Mouse (Mus musculus): ENCODE data around the gene Lnp1. TPM values are rescaled to one million over a fixed set of nuclear protein-coding genes. Genes with fewer than 3 reads are reported as not detected.
"Not testable (repeated sequence)": the region's sequence is repeated elsewhere in the genome, so short reads cannot be mapped to it uniquely, and the experiment has no call there.

The Lnp1 gene
- 1 to 10 TPM; 1.3 to 2.5 TPM for total RNA-seq (2021)
- long read RNA-seq, experiment 1: 0 reads
- long read RNA-seq, experiment 2: 0 reads

DNA sequence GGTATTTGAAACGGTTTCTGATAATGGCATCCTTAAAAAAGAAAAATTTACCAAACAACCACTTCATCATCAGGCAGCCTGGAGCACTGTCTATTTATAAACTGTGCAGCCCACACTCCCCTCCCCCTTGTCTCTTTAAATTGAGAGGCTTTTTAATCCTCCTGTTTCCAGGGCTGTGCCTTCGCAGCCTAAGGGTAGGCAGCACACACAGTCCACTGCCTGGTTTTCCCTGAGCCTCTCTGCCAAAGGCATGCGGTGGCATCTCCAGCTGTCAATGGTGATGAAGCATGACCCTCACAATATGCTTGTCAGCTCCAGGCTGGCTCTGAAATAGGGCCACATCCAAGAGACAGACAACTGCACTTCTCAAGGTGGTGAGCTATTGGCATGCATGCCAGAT lies at the start of gene Lnp1:
TSS of gene Lnp1 (minus strand) at position 39 of the 400 bp plus-strand sequence.
- peak; percentile 17 to 24 for DNase-seq (ENCODE audit: low spot score in 2 of 2)

DNA sequence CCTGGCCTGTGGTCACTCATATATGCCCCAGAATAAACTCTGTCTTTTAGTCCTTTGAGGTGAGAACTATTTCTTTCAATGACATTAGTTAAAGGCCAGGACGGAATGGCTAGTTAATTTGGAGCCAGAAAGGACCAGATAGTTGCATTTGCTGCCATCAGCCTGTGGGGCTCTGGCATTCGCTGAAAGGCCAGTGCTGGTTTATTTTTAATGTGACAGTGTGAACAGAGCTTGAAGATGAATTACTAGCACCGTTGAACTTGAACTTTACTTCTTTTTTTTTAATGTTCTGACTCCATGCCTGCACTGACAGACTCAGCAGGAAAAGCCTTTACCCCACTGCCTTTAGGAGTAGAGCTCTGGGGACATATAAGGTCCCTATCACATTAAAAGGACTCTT lies 46.8 kb upstream of the Lnp1 start:
- no peak for DNase-seq (ENCODE audit: low spot score in 2 of 2)
- intact Hi-C loops (cut with DNase I): no loop called here

More for the DNA sequence above, at the start of gene Lnp1:
- intact Hi-C loops (cut with DNase I): loop anchor here (10.0 kb wide), 1 partner anchor 123 kb away; no protein-coding TSS in a partner anchor

DNA sequence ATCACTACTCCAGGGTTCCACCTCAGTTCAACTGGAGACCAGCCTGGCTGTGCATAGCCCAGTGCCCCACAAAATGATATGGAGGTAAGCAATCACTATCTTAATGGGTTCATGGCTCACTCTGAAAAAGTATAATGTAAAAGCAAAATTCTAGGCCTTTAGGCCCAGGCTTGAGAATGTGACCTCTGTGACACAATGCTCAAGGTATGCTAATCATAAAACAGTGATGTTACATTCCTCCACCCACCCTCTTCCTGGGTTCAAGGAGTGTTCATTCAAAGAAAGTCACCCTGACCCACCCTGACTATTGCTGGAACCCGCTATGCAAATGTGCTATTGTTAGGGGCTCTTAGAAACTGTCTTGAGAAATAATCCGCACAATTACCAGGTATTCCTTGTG lies 30.4 kb upstream of the Lnp1 start:
- DNase-seq (ENCODE audit: low spot score in 2 of 2); intact Hi-C loops (cut with DNase I): not testable (repeated sequence)

DNA sequence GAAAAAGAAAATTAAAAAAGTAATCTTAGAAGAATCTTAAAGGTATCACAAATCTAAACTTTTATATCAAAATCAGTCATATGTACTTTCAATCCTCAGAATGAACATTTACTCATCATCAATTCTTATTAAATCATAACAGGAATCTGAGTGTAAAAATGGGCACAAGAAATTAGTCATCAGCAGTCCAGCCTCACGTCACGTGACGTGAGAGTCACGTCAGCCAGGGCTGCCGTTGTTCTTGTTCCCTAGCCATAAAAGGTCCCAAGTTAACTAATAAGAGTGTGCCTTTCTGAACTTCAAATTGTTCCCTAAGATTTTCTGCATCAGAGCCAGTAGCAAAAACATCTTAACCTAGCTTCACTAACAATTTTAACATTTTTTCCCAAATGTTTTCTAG lies 21.2 kb upstream of the Lnp1 start:
- intact Hi-C loops (cut with DNase I): no loop called here
- no peak for DNase-seq (ENCODE audit: low spot score in 2 of 2)

DNA sequence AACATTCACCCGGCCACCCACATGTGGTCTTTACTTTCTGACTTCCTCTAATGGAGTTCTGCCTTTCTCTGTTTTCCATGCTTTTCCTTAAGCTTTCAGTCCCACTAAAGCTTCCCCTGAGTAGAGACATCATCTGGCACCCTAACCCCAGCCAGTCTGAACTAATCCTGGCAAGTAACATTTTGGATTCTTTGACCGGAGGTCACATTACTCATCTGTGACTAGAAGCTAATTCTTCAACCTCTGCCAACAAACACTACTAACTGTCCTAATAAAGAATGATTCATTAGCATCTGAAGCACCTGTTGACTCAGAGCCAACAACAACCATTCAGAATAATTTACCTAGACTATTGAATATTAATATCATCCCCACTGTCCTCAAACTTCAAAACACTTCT lies 14.5 kb upstream of the Lnp1 start:
- no peak for DNase-seq (ENCODE audit: low spot score in 2 of 2)
- intact Hi-C loops (cut with DNase I): no loop called here

DNA sequence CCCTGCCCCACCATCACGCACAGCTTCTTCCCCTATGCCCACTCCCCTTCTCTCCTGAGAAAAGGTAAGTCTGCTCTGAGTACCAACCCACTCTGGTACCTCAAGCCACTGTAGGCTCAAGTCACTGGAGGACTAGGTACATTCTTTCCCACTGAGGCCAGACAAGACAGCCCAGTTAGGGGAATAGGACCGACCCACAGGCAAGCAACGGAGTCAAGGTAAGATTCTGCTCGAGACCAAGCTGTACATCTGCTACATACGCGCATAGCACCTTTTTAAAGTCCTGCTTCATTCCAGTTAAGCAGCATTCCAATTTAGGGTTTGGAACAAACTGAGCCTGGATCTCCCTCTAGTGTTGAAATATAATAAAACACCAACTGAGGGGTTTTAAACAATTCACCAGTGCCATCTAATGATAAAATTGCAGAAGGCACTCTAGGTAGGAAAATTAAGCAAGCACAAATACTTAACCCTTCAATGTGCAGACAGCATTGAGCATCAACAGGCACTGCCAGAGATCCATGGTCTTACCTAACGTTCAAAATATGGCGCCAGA lies 7.7 kb downstream of the Lnp1 start:
- peak; percentile 29 to 78 for DNase-seq (ENCODE audit: low spot score in 2 of 2)
- intact Hi-C loops (cut with DNase I): loop anchor here (1.0 to 10.0 kb wide), 2 partner anchors 115 to 148 kb away; no protein-coding TSS in a partner anchor

DNA sequence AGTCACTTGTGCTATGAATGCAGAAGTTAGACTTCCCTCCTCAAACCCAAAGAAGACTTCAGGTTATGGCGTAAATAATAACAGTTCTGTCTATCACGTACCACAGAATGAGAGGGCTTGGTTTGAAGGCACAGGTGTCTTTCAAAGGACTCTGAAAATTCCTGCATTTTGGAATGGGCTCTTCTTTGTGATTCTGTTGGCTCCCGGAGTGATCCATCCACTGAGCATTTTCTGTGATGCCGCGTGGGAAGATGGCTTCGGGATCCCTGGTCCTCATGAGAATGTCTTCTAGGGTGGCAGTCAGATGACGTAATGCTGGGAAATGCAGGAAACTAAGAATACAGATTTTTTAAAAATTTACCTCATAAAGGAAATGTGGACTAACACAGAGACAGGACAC lies 10.6 kb downstream of the Lnp1 start:
- no peak for DNase-seq (ENCODE audit: low spot score in 2 of 2)
- intact Hi-C loops (cut with DNase I): no loop called here

DNA sequence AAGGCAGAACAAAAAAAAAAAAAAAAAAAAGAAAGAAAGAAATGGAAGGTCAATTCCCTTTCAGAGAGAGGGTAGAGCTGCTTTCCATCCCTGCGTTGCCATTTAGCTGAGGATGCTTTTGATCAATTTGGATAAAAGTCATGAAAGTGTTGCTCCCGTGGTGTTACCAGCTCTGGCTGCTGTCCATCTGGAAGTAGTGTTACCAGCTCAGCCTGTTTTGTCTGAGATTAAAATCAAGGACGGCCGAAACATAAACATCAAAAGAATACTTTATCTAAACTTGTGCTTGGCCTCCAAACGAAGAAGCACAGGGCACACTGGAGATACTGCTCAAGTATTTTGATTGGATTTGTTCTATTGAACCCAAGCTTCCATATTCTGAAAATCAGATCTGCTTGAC lies 18.9 kb downstream of the Lnp1 start:
- no peak for DNase-seq (ENCODE audit: low spot score in 2 of 2)
- intact Hi-C loops (cut with DNase I): no loop called here

DNA sequence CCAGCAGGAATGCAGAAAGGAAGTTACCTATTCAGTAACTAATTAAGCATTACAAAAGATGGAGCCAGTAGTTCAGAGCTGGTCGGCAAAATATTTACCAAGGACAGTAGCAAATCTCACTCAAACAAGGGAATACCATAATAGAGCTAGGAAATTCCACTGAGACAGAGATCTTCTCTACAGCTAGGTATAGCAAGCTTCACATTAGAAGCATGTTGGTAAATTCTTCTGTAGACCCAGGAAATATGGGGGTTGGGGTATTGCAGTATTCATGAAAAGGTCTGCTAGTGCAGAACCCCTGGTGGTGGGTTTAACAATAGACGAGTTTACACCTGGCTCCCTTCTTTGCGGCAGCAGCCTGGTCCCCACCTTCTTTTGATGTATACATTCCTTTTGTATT lies 25.7 kb downstream of the Lnp1 start:
- intact Hi-C loops (cut with DNase I); DNase-seq (ENCODE audit: low spot score in 2 of 2): not testable (repeated sequence)

DNA sequence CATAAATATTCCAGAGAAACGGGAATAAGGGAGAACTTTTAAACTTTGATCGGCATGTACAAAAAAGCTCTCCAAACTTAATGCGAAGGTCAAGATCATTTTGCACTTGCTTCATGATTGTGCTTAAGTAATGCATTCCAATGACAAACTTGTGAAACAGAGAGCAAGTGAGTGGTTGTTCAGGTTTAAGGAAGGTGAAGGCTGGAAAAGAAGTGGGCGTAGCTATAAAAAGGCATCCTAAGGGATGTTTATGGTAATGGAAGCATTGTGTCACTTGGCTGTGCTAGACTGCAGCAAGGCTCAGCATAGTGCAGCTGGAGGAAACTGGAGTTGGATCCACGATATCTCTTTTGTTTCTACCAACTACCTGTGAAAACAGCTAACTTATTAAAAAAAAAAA lies 36.3 kb downstream of the Lnp1 start:
- intact Hi-C loops (cut with DNase I): no loop called here
- no peak for DNase-seq (ENCODE audit: low spot score in 2 of 2)

DNA sequence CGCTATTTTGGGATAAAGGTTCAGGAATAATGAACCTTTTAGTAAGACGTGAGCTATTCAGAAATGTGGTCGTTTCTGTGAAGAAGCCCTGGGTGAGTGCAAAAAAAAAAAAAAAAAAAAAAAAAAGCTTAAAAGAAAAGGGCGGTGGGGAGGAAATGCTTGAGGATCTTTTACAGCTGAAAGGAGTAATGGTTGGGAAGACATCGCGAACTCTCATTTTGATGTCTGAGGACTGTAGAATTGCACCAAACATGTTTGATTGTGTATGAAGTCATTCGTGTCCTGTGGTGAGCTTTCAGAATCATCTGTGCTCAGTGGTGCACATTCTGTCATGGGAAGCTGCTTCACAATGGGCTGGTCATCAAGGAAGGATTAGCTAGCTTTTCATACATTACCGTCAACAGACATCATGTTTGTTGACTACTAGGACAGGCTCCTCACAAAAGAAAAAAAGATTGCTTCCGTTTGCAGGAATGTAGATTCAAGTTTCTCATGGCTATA lies 41.2 kb downstream of the Lnp1 start:
- no peak for DNase-seq (ENCODE audit: low spot score in 2 of 2)
- intact Hi-C loops (cut with DNase I): no loop called here

DNA sequence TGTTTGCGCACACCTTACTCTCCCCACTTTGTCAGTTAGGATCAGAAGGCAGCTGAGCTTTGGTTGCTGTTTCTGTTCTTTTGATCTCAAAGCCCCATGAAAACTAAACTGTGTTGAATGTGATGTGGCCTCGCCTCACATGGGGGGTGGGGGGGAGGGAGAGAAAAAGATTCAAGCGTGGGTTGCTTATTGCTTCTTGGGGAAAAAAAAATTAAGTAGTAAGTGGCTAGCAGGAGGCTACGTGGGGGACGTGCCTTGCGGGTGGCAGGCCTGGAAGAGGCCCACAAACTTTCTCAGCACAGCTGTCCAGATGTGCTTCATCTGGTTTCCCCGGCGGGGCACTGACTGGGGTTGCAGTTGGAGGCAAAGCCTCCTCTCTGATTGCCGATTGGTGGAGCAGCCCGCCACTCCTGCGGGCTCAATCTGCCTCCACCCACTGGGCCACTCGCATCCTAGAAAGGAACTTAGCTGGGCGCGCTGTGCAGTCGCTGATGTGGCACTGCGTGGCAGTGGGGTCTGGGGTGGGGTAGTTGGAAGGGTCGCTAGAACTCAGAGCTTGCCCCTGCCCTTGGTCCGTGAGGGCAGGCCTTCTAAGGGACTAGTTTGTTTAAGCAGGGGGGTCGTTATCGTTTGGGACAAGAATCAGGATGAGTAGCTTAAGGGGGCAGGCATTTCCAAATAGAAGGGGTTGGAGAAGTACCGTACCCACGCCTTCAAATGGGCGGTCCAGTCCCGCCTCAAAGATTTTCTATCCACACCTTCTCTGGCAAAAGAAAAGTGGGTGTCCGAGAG lies 41.8 kb downstream of the Lnp1 start, which contains the start of gene Tmem45a:
TSS of gene Tmem45a (minus strand) at position 343 of the 792 bp plus-strand sequence.
- intact Hi-C loops (cut with DNase I): no loop called here
- peak; percentile 78 to 80 for DNase-seq (ENCODE audit: low spot score in 2 of 2)

DNA sequence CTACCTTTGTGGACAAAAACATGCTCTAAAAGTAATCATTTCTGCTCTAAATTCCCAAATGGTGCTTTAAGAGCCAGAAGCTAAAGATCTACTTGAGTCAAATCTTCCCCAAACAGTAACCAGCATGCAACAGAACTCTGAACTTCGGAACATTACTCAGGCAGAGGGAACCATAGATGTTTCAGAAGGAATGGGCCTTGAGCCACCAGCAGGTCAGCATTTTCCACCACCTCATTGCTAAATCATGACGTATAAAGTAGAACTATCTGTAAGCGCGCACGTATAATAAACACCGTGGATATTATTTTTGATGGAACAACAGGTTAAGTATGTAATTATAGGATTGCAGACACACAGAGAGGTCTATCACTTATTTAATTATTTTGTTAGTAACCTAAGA lies 43.0 kb downstream of the Lnp1 start:
- intact Hi-C loops (cut with DNase I): no loop called here
- no peak for DNase-seq (ENCODE audit: low spot score in 2 of 2)

DNA sequence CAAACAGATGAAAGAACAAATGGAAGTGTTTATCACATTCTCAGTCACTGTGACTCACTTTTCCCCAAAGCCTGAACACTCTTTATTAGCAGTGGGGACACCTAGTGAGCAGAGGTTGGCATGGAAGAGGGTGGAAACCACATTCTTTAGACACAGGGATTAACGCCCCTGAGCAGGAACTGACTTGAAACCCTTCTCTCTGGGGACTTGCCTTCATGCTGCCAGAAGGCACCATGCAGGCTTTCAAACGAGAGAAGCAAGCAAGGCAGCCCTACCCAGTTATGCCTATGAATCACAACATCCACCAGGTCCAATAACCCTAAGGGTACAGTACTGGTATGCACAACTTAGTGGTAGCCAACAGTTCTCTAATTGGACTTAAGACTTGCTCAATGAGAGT lies 54.5 kb downstream of the Lnp1 start:
- intact Hi-C loops (cut with DNase I): no loop called here
- no peak for DNase-seq (ENCODE audit: low spot score in 2 of 2)

DNA sequence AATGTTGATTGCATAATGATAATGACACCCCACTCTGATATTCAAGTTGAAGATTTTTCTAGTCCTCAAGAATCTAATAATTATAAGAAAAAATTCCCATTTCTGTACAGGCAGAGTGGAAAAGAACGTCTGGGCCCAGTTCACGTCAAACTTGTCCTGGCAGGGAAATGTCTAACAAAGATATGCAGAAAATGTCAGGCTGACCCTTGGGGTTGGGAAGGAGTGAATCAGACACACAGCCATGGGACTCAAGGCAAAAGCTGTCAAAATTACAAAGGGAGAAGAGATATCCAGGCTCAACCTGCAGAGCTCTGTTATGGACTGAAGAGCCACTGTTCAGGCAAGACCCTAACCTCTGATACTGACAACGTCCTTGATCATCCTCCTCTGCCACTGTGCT lies 57.4 kb downstream of the Lnp1 start:
- intact Hi-C loops (cut with DNase I): no loop called here
- no peak for DNase-seq (ENCODE audit: low spot score in 2 of 2)

DNA sequence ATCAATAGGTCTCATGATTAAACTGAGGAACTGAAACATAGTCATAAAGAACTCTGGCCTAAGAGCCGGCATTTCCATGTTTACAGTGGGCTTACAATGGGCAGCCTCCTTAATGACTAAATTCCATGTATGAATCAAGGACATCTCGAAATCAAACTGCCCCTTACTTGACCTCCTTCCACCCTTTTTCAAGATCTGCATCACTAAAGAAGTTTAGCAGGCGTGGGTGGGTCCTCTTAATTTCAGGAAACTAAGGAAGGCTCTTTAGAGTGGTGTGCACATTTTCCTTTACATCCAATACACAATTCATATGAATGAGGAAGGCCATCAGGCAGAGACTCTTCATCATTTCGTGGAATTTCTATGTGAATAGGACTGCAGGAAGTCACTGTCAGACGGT lies 59.5 kb downstream of the Lnp1 start:
- intact Hi-C loops (cut with DNase I): no loop called here
- DNase-seq (ENCODE audit: low spot score in 2 of 2): no peak

DNA sequence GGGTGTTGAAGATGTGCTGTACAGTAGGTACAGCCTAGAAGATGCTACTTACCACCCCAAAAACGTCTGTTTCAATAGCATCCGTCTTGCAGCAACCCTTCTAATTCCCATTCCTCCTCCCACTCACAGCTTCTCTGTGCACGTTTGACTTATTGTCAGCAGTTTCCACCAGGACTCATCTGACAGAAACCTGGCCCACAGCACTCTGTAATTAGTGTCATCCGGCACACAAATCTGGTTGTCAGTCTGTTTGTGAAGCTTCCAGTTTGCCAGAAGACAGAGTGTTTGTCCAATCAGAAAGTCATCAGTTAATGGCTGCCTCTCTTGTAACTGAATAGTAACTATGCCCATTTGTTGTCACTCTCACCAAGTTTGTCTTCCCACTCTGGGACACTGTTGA lies 60.3 kb downstream of the Lnp1 start:
- DNase-seq (ENCODE audit: low spot score in 2 of 2): no peak
- intact Hi-C loops (cut with DNase I): no loop called here
